Mouse (Mus musculus) heart, embryonic 13.5 days (tissue): ENCODE data around the gene Pafah1b2. TPM values are rescaled to one million over a fixed set of nuclear protein-coding genes. Genes with fewer than 3 reads are reported as not detected.

Experiments
- ATAC-seq: fragments of 200-750 bp; cut with Nextera tagmentation; 2 replicates; pipeline ENCODE4 v1.8.0; 2017; ENCODE audit warnings: moderate TSS enrichment; ENCODE audit not compliant: insufficient number of reproducible peaks, low FRiP score, low TSS enrichment; ENCODE audit errors: extremely low read depth
- H3K27ac ChIP-seq: fragments of 300-500 bp; sonication (generic); replicated peaks from 2 replicates; pipeline ENCODE4 v1.5.1; 2015; ENCODE audit warnings: moderate library complexity, mild to moderate bottlenecking, inconsistent platforms
- H3K27me3 ChIP-seq: fragments of 300-500 bp; sonication (generic); replicated peaks from 2 replicates; pipeline ENCODE4 v1.6.1; 2015; ENCODE audit warnings: mild to moderate bottlenecking, inconsistent platforms
- H3K36me3 ChIP-seq: fragments of 300-500 bp; sonication (generic); 2 replicates; pipeline ENCODE4 v1.6.1; 2015; ENCODE audit warnings: mild to moderate bottlenecking, inconsistent platforms
- H3K4me1 ChIP-seq: fragments of 300-500 bp; sonication (generic); 2 replicates; pipeline ENCODE4 v1.6.1; 2015; ENCODE audit warnings: inconsistent platforms
- H3K4me2 ChIP-seq: fragments of 300-500 bp; sonication (generic); 2 replicates; pipeline ENCODE4 v1.6.1; 2015; ENCODE audit warnings: inconsistent platforms, mild to moderate bottlenecking, moderate library complexity
- H3K4me3 ChIP-seq: fragments of 300-500 bp; sonication (generic); 2 replicates; pipeline ENCODE4 v1.5.1; 2015; ENCODE audit warnings: moderate library complexity, mild to moderate bottlenecking, inconsistent platforms
- H3K9ac ChIP-seq: fragments of 300-500 bp; sonication (generic); 2 replicates; pipeline ENCODE4 v1.6.1; 2015; ENCODE audit warnings: inconsistent platforms, mild to moderate bottlenecking, moderate library complexity
- H3K9me3 ChIP-seq: fragments of 300-500 bp; sonication (generic); 2 replicates; pipeline ENCODE4 v1.6.1; 2016; ENCODE audit warnings: inconsistent platforms
- WGBS: fragments of 180-500 bp; shearing (Covaris S2); methylation state at CpG from one replicate; pipeline ENCODE4 v1.1.7; 2015; ENCODE audit warnings: mixed read lengths; 5-methylcytosine and 5-hydroxymethylcytosine counted together
- polyA plus RNA-seq: library from polyadenylated mRNA; unstranded; fragments of >200 nt; fragmentation: Nextera tagmentation; extraction: Ambion mirVana; gene quantifications from 2 replicates; pipeline ENCODE4 v1.2.1, GENCODE M21; 2015

Pafah1b2 gene
- polyA plus RNA-seq, 1 experiment from 2014 or later = 133 TPM

DNA sequence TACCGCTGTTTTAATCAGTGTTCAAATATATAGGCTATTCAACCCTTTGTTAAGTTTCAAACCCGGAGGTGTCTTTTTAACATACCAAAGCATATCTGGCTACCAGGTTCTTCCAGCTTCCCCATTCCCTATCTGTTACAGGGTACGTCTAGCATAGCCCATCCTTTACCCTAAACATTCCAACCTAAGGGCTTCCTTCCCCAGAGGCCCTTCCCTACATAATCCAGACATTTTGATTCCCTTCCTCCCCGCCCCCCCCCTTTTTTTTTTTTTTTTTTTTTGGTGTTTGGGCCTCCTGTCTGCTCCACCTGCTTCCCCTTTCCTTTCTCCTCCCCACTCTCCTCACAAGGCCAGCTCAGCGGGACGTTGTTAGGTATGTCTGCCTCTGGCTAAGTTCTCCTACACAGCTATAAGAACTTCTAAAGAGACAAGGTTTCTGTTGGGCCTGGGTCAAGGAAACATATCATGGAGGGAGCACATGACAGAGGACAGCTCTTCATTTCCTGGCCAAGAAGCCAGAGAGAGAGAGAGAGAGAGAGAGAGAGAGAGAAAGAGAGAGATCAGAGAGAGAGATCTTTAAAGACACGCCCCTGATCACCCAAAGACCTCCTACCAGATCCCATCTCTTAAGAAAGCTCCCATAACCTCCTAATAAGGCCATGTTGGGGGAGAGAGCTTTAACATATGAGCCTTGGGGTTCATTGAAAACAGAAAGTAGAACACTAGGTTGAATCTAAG lies 3.4 kb downstream of the Pafah1b2 start:
- H3K4me3 ChIP-seq = no peak overlapping the region
- H3K27me3 ChIP-seq = no peaks in the 10 kb centered on the region
- H3K36me3 ChIP-seq = no peaks in the 10 kb centered on the region
- ATAC-seq = no peak
- H3K27ac ChIP-seq = no peak overlapping the region
- H3K4me2 ChIP-seq = no peak overlapping the region
- WGBS = 67% methylated on average over 6 of the region's 7 CpGs
- no peak overlapping the region for H3K9ac ChIP-seq
- H3K4me1 ChIP-seq = peaks cover 24% of the 10 kb centered on the region
- no peaks in the 10 kb centered on the region for H3K9me3 ChIP-seq

DNA sequence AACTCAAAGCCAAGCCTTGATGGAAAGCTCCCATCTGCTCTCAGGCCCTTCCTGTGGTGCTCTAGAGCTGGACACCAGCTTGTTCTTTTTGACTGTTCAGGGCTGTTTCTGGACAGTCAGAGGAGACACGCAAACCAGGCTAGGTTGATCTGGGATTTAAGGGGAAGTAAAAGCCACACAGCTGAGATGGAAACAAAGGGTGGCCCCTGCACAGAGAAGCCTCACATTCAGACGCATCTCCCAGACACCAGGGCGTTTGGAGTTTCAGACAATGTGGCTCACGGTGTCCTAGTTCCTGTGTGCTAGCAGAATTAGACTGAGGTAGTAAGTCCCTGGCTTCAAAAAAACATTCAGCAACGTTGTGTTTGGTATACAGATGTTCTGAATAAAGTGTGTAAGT lies 6.3 kb downstream of the Pafah1b2 start:
- WGBS = 53% methylated on average over 5 of the region's 5 CpGs
- H3K9me3 ChIP-seq = no peaks in the 10 kb centered on the region
- H3K27ac ChIP-seq = no peak overlapping the region
- peaks cover 6% of the 10 kb centered on the region for H3K4me1 ChIP-seq
- ATAC-seq = no peak
- no peak overlapping the region for H3K4me2 ChIP-seq
- H3K27me3 ChIP-seq = no peaks in the 10 kb centered on the region
- H3K4me3 ChIP-seq = no peak overlapping the region
- H3K36me3 ChIP-seq = no peaks in the 10 kb centered on the region
- H3K9ac ChIP-seq = no peak overlapping the region

DNA sequence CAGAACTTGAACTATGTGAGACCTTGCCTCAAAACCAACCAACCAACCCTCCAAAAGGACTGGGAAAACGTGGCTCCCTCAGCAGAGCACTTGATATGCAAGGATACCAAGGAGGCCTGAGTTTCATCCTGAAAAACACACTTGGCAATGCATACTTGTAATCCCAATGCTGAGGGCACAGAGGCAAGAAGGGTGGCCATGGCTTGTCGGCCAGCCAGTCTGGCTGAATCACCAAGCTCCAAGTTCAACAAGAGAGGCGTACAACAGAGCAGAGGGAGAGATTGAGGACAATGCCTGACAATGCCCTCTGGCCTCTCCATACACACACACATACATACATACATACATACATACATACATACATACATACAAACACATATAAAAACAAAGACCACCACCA lies 8.0 kb downstream of the Pafah1b2 start:
- Histone ChIP-seq H3K4me3 (no peak overlapping the region), H3K36me3 (no peaks in the 10 kb centered on the region), H3K9me3 (no peaks in the 10 kb centered on the region), H3K27me3 (no peaks in the 10 kb centered on the region), H3K4me1 (0 out of 2 replicates have a peak, but pooled peaks cover 3% of the 10 kb centered on the region), H3K27ac (no peak overlapping the region), H3K4me2 (no peak overlapping the region), H3K9ac (no peak overlapping the region)
- 47% methylated on average over 3 of the region's 3 CpGs for WGBS
- no peak for ATAC-seq

DNA sequence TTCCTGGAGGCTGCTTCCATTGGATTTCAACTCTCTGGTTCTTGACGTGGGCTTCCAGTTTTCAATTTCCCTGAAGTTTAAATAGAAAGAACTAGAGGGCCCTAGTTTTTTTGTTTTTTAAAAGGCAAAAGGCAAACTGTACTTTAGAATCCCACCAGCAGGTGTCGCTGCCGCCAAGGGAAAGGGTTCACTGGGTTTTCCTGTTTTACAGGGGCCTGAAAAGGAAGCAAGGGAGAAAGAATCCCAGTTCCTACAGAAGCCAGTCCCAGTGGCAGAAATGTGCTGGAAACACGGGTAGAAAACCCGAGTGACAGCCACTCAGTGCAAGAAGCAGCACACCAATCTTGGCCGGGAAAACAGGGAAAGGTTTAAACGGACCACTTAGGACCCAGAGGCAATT lies 8.8 kb downstream of the Pafah1b2 start:
- H3K4me3 ChIP-seq = no peak overlapping the region
- no peak for ATAC-seq
- H3K9me3 ChIP-seq = no peaks in the 10 kb centered on the region
- H3K27me3 ChIP-seq = no peaks in the 10 kb centered on the region
- WGBS = 8% methylated on average over 7 of the region's 7 CpGs
- peak overlapping the region; percentile 63; the same call in 1 of the 2 replicates for H3K9ac ChIP-seq
- no peaks in the 10 kb centered on the region for H3K36me3 ChIP-seq
- H3K4me1 ChIP-seq = no peaks in the 10 kb centered on the region
- no peak overlapping the region for H3K4me2 ChIP-seq
- H3K27ac ChIP-seq = no peak overlapping the region

DNA sequence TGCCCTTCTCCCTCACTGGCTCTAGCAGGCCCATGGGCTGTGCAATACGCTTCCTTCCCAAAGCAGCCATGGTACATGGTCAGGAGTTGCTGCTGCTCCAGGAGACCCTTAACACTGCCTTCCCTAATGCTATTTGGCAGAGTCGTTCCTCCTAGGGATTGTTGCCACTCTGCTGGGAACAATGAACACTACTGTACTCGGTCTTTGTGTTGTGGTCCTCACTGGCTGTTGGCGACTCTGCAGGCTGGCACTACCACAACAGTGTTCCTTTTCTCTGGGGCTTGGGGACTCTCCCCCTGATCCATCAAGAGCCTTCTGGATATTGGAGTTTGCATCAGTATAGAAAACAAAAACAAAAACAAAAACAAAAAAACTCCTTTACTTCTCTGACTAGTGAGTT lies 13.5 kb downstream of the Pafah1b2 start:
- Histone ChIP-seq H3K4me1 (no peaks in the 10 kb centered on the region), H3K9me3 (no peaks in the 10 kb centered on the region), H3K27me3 (no peaks in the 10 kb centered on the region), H3K36me3 (no peaks in the 10 kb centered on the region), H3K4me2 (no peak overlapping the region), H3K9ac (no peak overlapping the region), H3K27ac (no peak overlapping the region), H3K4me3 (no peak overlapping the region)
- ATAC-seq = no peak
- 65% methylated on average over 4 of the region's 4 CpGs for WGBS

DNA sequence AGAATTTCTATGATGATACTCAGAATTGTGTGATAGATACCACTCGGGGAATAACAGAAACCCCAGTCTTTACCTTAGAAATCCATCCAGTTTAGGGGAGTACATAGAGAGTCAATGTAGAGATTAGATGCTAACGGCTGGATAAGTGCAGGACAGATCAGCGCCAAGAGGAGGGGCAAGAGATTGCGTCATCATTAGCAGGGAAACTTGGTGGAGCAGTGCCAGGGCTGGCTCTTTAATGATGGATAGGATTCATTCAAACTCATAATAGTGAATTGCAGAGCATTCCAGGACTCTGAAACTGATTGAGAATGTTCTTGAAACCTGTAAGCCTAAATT lies 27.3 kb downstream of the Pafah1b2 start:
- under 1% methylated on average over 4 of the region's 4 CpGs for WGBS
- Histone ChIP-seq H3K9ac (peak overlapping the region; percentile 99), H3K4me1 (peaks cover 38% of the 10 kb centered on the region), H3K9me3 (no peaks in the 10 kb centered on the region), H3K27ac (peak overlapping the region; percentile 97), H3K36me3 (peaks cover 12% of the 10 kb centered on the region), H3K4me2 (peak overlapping the region; percentile 93), H3K4me3 (peak overlapping the region; percentile 95), H3K27me3 (no peaks in the 10 kb centered on the region)
- no peak for ATAC-seq

DNA sequence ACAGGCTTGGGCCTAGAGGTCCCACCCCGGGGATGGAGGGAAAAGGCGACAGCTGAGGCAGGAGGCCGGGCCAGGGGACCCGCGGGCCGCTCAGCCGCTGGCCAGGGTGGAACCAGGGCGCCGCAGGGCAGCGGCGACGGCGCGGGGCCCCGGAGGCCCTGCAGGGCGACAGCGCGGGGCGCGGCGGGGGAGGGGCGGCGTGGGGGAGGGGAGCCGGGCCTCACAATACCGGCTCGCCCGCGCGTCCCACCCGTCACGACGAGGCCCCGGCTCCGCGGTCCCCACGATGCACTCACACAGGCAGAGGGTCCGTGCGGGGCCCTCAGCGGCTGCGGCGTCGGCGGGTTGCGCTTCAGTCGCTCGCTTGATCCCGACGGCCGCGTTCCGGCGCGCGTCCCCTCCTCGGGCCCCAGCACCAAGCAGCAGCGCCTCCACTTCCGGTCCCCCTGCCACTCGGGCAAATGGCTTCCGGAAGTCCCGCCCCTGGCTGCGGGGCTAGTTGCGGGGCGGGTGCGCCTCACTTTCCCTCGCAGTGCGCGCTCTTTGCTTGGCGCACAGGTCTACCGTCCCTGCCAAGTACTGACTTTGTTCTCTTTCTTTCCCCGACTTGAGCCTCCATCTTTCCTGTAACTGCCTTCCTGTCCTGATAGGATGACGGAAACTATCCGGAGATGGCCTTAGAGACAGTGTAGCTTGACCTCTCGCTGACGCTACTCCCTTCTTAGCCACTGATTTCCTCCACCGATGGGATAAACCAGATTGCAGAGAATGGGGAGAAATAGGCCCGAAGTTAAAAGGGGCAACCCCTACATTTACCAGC lies 27.9 kb downstream of the Pafah1b2 start:
- H3K4me1 ChIP-seq = peaks cover 44% of the 10 kb centered on the region
- peak overlapping the region; percentile 97 for H3K27ac ChIP-seq
- WGBS = under 1% methylated on average over 51 of the region's 76 CpGs
- no peaks in the 10 kb centered on the region for H3K27me3 ChIP-seq
- H3K4me2 ChIP-seq = peak overlapping the region; percentile 93
- no peaks in the 10 kb centered on the region for H3K9me3 ChIP-seq
- peak overlapping the region; percentile 99 for H3K9ac ChIP-seq
- peaks cover 12% of the 10 kb centered on the region for H3K36me3 ChIP-seq
- H3K4me3 ChIP-seq = peak overlapping the region; percentile 95
- peak; percentile 88 for ATAC-seq

DNA sequence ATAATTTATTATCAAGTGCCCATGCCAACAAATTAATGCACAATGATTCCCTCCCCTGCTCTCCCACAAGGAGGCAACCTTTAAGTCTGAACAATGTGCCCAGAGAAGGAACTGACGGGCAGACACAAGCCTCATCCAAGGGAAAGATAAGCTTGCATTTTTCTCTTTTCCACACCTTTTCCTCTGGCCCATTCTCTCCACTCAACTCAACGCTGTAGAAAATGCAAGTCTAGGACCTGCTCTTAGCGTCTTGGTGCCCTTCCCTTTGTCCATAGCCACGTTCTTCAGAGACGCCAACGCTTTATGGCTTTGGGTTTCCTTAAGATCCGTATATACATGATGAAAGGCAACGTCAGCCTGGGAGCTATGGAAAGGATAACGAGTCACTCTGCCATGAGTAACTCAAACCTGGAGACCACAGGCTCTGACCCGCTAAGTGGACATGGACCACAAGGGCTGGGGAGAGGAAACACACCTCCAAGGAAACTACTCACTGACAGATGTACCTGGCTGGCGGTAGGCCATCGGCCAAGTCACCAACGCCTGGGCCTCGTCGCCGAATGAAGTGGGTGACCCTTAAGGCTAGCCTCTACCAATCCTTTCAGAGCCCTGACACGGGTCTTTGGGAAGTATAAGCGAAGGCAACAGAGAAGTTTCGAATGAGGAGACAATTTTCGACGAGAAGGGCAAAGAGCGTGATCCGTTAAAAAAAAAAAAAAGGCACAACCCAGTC lies 28.6 kb downstream of the Pafah1b2 start:
- peaks cover 13% of the 10 kb centered on the region for H3K36me3 ChIP-seq
- no peaks in the 10 kb centered on the region for H3K9me3 ChIP-seq
- no peaks in the 10 kb centered on the region for H3K27me3 ChIP-seq
- ATAC-seq = no peak
- H3K9ac ChIP-seq = peak overlapping the region; percentile 99
- H3K4me1 ChIP-seq = peaks cover 49% of the 10 kb centered on the region
- H3K27ac ChIP-seq = peak overlapping the region; percentile 97
- H3K4me2 ChIP-seq = peak overlapping the region; percentile 93
- under 1% methylated on average over 23 of the region's 23 CpGs for WGBS
- peak overlapping the region; percentile 95 for H3K4me3 ChIP-seq

DNA sequence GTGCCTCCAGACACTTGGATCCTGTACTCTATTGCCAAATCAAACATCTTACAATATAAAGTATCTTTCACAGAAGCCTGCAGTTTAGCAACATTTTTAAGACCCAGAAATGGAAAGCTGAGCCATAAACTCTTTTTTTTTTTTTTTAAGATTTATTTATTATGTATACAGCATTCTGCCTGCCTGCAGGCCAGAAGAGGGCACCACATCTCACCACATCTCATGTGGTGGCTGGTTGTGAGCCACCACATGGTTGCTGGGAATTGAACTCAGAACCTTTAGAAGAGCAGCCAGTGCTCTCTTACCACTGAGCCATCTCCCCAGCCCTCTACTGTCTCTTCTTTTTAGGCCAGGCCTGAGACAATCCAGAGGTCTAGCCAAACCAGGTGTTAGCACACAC lies 31.2 kb downstream of the Pafah1b2 start:
- Histone ChIP-seq H3K4me3 (no peak overlapping the region), H3K9me3 (no peaks in the 10 kb centered on the region), H3K4me1 (peaks cover 56% of the 10 kb centered on the region), H3K4me2 (no peak overlapping the region), H3K36me3 (peaks cover 32% of the 10 kb centered on the region), H3K27ac (no peak overlapping the region), H3K9ac (0 out of 2 replicates have a peak overlapping the region, but pooled peaks have one; percentile 24), H3K27me3 (no peaks in the 10 kb centered on the region)
- no peak for ATAC-seq

DNA sequence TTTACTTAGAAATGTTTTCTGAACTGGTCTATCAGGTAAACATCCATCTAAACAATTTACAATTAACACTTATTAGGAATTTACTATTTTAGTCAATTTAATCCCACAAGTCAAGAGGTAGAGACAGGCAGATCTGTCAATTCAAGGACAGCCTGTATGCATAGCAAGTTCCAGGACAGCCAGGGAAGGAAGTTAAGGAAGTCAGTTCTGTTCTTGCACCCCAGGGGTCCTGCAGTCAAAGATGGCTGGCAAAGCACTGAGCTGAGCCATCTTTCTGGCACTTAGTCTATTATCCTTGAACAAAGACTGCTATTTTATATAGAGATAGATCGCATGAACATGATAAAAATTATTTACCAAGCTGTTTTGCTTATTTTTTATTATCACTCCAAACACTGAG lies 31.9 kb downstream of the Pafah1b2 start:
- no peak for ATAC-seq

DNA sequence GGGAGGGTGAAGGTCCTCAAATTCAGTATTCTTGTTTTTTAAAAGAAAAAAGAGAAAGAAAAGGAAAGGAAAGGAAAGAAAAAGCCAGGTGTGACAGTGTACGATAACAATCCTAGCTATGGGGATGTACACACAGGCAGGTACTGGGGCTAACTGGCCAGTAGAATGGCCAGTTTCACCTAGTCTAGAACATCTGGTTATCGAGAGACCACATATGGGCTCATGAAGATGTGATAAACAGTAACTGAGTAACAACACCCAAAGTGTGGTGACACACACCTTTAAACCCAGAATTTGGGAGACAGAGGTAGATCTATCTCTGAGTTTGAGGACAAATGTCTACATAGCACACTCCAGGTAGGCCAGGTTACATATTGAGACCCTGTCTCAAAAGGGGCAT lies 32.7 kb downstream of the Pafah1b2 start:
- no peak overlapping the region for H3K4me3 ChIP-seq
- H3K9me3 ChIP-seq = no peaks in the 10 kb centered on the region
- H3K36me3 ChIP-seq = peaks cover 44% of the 10 kb centered on the region
- peaks cover 49% of the 10 kb centered on the region for H3K4me1 ChIP-seq
- WGBS = 84% methylated on average over 2 of the region's 2 CpGs
- no peak for ATAC-seq
- no peak overlapping the region for H3K4me2 ChIP-seq
- H3K9ac ChIP-seq = no peak overlapping the region
- H3K27ac ChIP-seq = no peak overlapping the region
- H3K27me3 ChIP-seq = no peaks in the 10 kb centered on the region

More for the DNA sequence above, 31.9 kb downstream of the Pafah1b2 start:
- H3K9me3 ChIP-seq = no peaks in the 10 kb centered on the region
- peaks cover 55% of the 10 kb centered on the region for H3K4me1 ChIP-seq
- no peak overlapping the region for H3K4me2 ChIP-seq
- H3K9ac ChIP-seq = no peak overlapping the region
- H3K36me3 ChIP-seq = peaks cover 37% of the 10 kb centered on the region
- WGBS = 86% methylated on average over 1 of the region's 1 CpGs
- no peaks in the 10 kb centered on the region for H3K27me3 ChIP-seq
- H3K4me3 ChIP-seq = no peak overlapping the region
- H3K27ac ChIP-seq = no peak overlapping the region
